Mouse (Mus musculus): ENCODE measurements around the gene Spert.

Gene Spert

DNA sequence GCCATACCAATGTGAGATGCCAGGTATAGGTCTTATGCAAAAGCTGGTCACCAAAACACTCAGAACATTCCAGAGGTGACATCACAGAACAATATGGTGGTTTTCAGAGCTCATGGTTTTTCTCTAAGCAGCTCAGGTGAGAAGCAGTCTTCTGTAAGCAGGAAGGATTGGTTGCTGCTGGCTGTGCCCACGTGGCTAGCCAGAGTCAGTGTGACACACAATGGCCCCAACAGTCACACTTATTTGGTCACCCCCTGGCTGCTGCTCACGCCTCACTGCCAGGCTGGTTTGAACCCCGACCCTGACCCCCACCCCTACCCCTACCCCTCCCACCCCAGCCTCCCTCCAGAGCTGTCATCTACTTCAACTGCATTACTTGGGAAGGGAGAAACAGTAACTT, at the start of gene Spert:
Spert (minus strand) TSS at position 139 of the 400 bp plus-strand sequence.
- DNase-seq (ENCODE audit: low spot score in 2 of 2): no peak

DNA sequence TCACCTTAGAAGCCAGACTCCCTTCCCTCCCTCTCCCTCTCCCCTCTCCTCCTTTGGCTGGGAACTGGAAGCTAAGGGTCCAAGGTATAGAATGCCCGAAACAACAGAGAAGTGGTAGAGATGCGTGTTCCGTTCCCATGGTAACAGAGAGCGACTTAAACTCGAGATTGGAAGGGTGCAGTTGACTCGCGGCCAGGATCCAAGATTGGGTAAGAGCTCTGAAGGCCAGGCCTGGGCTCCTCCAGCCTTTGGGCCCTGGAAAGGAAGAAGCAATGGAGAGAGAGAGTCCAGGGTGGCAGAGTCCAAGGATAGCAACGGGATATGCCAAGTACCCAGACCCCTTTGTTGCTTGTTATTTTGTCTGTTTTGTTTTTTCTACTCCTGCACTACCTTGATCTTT, 49.2 kb upstream of the Spert start, which contains the start of gene Erich6b:
Erich6b (plus strand) TSS at position 180 of the 400 bp plus-strand sequence.
- no peak for DNase-seq (ENCODE audit: low spot score in 2 of 2)

DNA sequence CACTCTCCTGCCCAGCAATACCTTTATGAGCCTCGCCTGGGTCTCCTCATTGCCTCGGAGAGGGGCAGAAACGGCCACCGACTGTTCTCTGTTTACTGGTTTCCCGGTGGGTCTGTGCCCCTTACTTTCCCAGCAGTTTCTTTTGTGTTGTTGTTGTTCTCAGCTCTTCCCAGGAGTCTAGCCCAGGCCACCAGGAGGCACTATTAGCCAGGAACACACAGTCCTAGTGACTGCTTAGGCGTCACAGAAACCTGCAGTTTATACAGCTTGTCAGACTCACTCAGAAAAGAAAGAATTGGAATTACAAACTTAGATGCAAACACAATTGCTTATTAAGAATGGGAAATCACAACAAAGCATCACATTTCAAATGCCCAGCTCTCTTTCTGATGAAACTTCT, 48.5 kb upstream of the Spert start:
- DNase-seq (ENCODE audit: low spot score in 2 of 2): no peak

DNA sequence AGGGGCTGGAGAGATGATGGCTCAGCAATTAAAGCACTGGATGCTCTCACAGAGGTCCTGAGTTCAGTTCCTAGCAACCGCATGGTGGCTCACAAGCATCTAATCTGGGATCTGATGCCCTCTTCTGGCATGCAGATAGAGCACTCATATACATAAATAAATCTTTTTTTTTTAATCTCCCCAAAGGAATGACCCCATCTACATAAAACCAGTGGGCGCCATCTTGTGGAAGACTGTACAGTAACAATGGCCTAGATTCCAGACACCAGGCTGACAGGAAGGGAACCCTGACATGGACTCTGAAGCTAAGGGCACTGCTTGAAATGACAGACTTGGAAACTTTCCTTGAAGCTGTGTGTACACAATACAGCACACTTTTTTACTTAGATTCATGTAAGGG, 47.9 kb upstream of the Spert start:
- DNase-seq (ENCODE audit: low spot score in 2 of 2): no peak

DNA sequence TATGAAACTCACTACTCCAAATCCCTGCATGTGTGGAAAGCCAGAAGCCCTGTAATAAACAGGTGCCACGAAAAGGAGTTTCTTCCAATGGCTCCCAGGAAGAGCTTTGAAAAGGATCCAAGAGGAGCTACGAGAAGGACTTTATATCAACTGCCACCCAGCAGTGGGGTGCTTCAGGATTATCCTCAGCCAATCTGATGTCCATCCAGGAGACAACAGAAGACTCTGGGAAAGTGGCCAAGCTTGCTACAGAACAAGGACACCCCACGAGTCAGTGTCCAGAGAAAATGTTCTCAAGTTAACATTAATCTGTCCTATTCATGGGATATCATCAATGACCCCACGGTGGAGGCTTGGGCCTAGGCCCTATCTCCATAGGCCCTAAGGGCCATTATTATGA, 44.7 kb upstream of the Spert start:
- DNase-seq (ENCODE audit: low spot score in 2 of 2): no peak

DNA sequence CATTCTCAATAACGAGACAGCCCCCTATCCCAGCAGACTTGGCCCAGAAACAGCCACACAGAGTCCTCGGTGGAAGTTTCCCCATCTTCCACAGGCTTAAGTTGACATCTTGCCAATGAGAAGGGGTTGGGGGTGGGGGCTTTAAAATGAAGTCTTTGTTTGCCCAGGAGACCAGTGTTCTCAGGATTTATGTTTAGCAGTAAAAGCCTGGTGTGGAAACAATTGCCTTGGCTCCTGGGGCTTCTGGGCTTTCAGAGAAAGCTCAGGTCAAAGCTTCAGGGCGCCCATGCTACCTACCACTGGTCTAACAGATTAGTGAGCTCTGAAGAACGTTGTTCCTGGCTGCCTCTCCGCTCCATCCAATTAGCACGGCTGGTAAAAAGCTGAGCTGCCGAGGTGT, 43.2 kb upstream of the Spert start:
- DNase-seq (ENCODE audit: low spot score in 2 of 2): no peak

DNA sequence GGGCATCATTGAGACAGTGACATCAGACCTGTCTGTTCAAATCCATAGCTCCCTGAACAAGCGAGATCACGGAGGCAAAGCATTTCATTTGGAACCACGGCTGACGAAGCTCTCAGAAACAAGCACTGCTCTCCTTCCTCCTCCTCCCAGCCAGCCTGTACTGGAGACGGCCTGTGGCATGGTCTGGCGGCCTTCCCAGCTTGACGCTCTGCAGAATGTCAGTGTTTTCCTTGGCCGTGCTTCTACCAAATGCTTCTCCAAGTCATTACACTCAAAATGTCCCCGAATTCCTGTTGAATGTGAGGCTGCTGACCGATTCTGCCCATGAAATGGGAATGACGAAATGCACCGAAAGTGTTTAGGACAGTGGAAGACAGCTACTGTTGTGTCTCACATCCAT, 42.4 kb upstream of the Spert start:
- DNase-seq (ENCODE audit: low spot score in 2 of 2): no peak

DNA sequence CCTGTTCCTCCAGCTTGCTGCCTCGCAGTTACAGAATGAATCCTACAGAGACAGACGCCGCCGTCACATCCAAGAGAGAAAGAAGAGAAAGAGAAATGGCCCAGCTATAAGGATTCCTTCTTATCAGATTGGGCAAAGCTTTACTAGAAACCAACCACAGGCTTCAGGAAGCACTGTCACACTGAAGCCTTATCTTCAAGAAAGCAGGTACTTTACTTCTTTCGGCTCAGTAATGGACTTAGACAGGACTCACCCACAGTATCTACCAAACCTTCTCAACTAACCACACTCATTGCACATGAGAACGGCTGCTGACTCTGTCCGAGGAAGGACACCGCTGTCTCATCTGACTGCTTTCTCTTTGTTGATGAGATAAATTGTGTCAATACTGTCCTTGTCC, 36.0 kb upstream of the Spert start:
- DNase-seq (ENCODE audit: low spot score in 2 of 2): no peak

DNA sequence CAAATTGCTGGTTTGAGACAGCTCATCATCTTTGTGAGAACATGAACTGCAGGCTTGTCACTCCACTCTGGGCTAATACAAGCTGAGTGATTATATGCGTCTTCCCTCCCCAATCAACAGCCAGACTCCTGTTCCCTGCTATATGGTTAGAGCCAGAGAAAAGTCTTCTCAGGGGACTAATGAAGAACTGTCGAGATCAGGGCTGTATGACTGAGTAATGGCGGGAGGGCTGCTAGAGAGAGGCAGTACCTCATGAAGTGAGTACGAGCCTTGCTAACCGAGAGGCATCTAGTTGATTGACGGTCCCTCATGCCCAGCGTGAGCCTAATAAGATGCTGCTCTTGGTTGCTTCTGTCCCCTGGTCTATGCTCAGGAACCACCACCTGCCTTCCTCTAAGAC, 30.1 kb upstream of the Spert start:
- no peak for DNase-seq (ENCODE audit: low spot score in 2 of 2)

DNA sequence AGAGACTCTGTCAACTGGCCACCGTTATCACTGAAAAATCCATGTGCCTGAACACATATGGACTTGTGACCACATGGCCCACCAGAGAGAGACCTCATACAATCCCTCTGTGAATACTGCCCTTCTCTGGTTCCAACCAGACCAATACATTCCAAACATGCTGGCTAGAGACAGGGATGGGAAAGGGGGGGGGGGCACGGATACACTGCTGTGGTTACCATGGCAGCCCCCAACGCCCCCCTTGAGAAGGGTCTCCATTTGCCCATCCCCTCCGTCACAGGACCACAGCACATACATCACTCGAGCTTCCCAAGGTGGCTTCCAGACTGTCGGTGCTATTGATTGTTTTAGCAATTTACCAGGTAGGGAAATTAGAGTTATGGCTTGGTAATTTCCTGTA, 23.5 kb upstream of the Spert start:
- no peak for DNase-seq (ENCODE audit: low spot score in 2 of 2)

DNA sequence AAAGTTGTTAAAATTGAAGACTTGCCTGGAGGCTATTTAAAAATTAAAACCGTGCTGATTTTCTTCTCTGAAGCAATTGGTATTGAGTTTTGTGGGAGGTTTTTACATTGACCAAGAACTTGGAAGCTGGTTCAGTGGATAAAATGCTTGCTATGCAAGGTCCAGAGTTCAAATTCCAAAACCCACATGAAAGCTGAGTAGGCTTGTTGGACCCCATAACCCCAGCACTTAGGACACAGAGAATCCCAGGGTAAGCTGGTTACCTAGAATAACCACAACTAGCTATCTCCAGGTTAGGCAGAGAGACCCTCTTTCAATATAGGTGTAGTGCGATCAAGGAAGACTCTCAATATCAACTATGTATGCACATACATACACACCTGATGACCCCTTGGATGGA, 16.3 kb upstream of the Spert start:
- DNase-seq (ENCODE audit: low spot score in 2 of 2): no peak

DNA sequence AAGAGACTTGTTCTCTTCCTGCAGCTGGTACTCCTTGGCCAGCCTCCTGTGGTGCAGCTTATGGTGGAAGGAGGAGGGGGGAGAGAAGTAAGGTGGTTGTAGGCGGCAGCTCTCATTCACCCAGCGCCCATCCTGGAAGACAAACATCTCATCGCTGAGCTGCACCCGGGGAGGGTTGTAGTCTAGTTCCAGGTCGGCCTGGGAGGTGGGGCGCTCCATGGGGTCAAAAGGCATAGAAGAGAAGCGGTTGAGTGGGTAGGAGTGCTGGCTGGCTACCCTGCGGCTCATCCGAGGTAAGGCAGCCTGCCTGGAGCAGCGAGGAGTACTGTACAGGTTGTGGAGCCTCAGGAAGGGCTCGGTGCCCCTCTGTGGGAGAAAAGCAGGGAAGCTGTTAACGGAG, 9.0 kb downstream of the Spert start:
- DNase-seq (ENCODE audit: low spot score in 2 of 2): no peak

DNA sequence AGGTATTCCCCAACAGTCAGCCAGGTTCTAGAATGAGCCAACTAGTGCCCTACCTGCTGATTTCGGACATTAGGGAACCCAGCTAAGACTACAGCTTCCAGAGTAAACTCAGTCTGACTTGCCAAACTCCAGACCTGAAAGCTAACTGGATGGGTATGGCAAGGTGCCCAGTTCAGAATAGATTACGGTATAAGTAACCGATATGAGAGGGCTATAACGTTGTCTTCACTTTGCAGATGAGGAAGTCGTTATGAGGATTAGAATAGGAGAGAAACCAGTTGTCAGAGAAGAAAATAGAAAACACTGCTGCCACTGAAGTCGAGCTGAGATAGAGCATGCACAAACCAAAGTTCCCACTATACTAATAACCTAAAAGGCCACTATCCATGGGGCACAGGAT, 13.9 kb downstream of the Spert start:
- DNase-seq (ENCODE audit: low spot score in 2 of 2): no peak

DNA sequence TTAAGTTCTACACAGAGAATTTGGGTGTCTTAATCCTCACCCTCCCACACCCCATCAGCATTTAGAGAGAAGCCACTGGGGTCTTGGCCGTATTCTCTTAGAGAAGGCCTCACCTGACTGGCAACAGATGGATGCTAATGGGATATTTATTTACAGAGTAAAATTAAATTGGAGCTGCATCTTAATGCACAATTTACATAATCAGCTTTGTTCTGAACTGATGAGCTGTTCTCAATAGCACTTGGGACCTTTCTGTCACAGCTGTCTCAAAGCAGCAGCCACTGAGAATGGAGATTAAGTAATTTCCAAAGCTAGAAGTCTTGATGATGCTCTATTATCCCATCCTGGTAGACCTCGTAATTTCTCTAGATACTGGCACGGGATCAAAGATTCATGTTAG, 26.6 kb downstream of the Spert start:
- no peak for DNase-seq (ENCODE audit: low spot score in 2 of 2)

DNA sequence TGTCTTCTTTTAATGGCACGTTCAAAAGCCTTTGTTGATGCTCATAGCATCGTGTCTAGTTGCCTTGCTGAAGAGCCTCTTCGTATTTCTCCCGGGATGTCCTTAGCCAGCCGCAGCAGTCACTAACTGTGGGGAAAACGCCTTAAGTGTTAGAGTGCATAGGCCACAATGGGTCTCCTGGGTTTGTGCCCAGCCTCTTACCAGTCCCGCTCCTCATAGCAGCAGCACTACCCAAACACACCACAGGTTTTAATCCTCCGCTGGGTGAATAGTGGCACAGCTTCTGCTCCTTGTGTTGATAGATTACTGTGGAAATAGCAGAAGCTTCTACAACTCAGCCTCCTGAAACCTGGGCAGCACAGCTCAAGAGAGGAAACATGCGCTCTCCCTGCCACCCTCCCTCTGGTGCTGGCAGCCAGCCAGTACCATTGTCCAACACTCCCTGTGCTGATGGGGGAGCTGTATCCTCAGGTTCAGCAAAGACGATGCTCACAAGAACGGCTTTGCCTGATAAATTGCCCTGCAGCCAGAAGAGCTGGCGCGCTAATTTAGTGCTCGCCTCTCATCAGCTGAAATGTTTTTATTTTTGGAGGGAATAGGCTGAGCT, 27.3 kb downstream of the Spert start:
- DNase-seq (ENCODE audit: low spot score in 2 of 2): no peak

DNA sequence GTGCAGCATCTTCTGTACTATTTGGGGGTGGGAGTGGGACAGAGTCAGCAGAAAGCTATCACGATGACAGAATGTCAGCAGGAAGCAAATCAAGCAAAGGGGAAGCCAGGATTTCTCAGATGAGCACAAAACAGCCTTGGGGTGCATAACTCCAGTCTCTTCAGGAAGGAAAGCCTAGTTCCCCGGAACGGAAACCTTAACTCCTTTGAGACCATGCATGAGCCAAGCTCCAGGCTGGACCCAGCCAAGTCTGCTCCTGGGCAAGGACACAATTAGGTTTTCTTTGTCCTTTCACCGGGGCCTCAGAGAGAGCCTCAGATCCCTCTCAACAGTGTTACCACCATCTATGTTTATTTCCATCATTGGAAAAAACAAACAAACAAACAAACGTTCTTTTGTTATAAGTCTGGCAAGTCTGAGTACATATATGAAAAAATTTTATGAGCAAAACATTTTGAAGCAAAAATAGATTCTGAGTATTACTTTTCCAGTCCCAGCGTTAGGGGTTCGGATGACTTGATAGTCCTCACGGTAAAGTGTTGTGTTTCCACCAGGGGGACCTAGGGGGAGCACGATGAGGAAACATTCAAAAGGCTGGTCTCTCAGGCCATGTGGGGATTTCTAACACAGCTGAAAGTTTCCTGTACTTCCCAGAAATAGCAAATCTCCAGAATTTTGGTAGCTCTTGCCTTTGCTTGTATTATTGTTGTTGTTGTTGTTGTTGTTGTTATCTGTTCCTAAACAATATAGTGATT, 31.2 kb downstream of the Spert start:
- no peak for DNase-seq (ENCODE audit: low spot score in 2 of 2)

DNA sequence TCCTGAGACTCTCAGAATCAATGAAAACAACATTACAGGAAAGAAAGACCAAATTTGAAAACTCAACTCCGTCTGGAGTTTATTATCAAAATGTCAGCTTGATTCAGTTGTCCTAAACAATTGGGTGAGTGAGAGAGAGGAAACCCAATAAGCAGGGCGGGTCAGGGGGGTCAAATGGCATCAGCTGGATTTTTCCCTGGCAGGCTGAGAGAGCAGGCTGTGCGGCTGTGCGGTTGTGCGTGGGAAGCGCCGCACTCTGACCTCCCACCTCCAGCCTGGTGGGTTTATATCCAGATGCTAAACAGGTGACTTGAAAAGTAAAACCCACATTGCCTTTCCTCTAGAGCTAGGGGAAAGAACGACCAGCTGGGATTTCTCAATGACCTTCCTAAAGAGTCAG, 51.2 kb downstream of the Spert start:
- no peak for DNase-seq (ENCODE audit: low spot score in 2 of 2)

DNA sequence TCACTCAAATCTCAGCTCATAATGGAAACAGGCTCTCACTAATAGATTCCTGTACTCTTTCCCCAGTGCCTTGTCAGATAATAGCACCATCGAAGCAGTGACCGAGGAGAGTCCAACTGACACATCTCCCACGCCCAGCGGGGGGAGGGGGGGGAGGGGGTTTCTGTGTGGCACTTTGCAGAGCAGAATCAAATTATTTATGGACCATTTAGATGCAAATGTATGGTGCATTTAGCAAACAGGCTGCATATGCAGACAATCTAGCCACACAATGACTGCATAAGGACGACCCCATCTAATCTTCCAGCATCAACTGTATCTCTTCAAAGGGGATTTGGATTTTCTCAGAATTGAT, 51.9 kb downstream of the Spert start:
- no peak for DNase-seq (ENCODE audit: low spot score in 2 of 2)

DNA sequence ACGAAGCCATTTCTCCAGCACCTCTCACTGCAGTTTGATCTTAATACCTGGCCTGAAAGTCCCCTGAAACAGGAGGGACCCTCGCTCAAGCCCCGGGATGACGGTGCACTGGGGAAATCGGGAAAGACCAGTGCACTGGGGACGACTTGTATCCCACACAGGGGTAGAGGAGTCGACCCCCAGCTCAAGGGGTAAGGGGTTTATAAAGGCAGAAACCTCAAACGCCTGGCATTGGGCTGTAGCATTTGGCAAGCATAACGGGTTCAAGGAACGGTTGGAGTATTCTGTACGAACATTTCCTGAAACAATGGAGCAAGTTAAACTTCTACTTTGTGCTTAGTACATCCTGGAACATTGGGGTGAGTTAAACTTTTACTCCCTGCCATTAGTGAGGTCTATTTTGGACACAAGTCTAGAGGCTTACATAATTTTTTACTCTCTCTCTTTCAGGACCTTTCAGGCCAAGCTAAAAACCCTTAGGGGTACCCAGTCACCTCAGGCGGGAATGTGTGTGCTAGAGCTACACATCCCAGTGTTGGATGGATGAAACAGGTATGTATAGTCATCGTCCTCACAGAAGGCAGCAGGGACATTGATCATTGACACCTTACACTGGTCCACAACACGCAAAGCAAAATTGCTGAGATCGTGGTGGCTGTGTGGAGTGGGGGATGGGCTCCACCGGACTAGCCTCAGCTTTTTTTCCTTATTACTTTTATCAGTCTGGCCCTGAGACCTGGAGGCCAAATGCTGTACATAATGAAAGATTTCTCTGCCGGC, 52.5 kb downstream of the Spert start:
- DNase-seq (ENCODE audit: low spot score in 2 of 2): no peak

DNA sequence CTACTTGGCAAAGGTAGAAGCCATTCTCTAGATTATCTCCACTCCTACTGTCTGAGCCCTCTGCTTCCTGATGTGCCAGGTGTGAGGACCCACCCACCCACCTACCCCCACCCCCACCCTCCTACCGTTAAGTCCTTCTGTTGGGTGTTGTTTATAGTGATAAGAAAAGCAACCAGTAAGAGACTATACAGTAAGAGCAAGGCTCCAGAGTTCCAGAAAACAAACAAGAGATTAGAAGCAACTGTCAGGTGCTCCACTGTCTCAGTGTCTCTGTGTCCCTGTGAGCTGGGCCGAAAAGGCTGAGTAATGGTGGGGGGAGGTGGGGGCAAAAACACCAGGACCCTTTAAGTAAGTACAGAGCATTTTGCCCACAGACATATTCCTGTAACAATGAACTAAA, 53.7 kb downstream of the Spert start:
- no peak for DNase-seq (ENCODE audit: low spot score in 2 of 2)

All from natural killer cell, adult 2 months (primary cell).